Mouse (Mus musculus) monocyte, adult 2 months (primary cell): Measurements from ENCODE around the gene Usp35.

Source experiments
- DNase-seq, 2 experiments: peaks; one replicate each; pipeline ENCODE4 v3.0.0; 2022; ENCODE audit warnings: low spot score in 2 of 2, low read depth in 1 of 2

Gene Usp35

DNA sequence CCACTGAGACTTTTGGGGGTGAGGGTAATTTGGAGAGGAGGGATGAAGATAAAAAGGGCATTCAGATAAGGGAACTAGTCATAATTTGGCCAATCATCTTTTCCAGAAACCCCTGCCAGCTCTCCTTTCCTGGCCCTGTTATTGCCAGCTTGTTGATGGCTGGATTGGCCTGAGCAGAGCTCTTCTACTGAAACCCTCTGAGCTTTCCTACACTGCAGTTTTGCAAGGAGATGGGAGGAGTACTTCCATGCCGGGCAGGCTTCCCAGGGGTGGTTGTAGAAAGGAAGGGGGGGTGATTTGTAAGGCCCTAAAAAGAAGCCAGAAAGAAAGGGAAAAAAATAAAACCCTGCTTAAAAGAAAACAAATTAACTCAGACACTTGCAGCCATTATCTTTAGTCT lies 69.3 kb downstream of the Usp35 start:
- DNase-seq, result no peak
